Mouse (Mus musculus) cortical plate, adult 2 months (tissue): ENCODE measurements around the gene Ifi27. TPM values are rescaled to one million over a fixed set of nuclear protein-coding genes. Genes with fewer than 3 reads are reported as not detected.
"Not testable (repeated sequence)": the region's sequence is repeated elsewhere in the genome, so short reads cannot be mapped to it uniquely, and the experiment has no call there.

ENCODE experiments used
- H3K27ac ChIP-seq: fragments of 200-500 bp; 2 replicates; pipeline ENCODE4 v1.5.1; 2012; ENCODE audit warnings: low read length, control low read depth, inconsistent platforms; ENCODE audit not compliant: insufficient read depth
- H3K4me1 ChIP-seq: fragments of 200-500 bp; 2 replicates; pipeline ENCODE4 v1.6.1; 2011; ENCODE audit warnings: low read length; ENCODE audit not compliant: control insufficient read depth, insufficient read depth
- H3K4me3 ChIP-seq: fragments of 200-500 bp; 2 replicates; pipeline ENCODE4 v1.5.1; 2011; ENCODE audit warnings: mild to moderate bottlenecking, low read length, control low read depth; ENCODE audit not compliant: insufficient read depth
- CTCF ChIP-seq: fragments of 200-500 bp; IDR thresholded peaks from 2 replicates; pipeline ENCODE4 v1.5.1; 2011; ENCODE audit warnings: mild to moderate bottlenecking, control low read depth, low read length; ENCODE audit not compliant: insufficient read depth; ENCODE audit errors: extremely low read depth
- POLR2A ChIP-seq: fragments of 200-500 bp; IDR thresholded peaks from 2 replicates; pipeline ENCODE4 v1.6.1; 2011; ENCODE audit warnings: mild to moderate bottlenecking, low read length, control low read depth; ENCODE audit not compliant: insufficient read depth; ENCODE audit errors: extremely low read depth
- polyA plus RNA-seq: library from polyadenylated mRNA; depleted of rRNA; stranded (reverse); fragments of >200 nt; gene quantifications from 2 replicates; pipeline ENCODE4 v1.2.3, GENCODE M21; 2012

The Ifi27 gene
- polyA plus RNA-seq, 1 experiment = 110 TPM

DNA sequence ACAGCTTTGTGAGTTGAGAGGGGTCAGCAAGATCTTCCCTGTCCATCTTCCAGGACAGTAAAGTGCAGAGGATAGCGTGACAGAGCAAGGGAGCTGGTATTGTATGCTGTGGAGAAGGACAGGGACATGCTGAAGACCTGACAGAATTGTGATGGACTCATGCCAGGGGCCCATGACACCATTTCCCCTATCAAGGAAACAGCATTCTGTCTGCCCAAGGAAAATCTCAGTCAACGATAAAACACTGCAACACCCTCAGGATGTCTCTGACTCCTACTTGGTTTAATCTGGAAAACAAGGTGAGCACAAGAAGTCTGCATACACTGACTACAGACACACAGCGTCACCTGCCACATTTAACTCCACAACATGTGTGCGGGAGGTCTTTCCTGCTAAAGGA lies 26.3 kb upstream of the Ifi27 start, which contains the start of gene 9330161L09Rik:
TSS of gene 9330161L09Rik (minus strand) at position 101 of the 400 bp plus-strand sequence.
- H3K27ac ChIP-seq = no peak within 1 kb of the TSS
- no peak within 1 kb of the TSS for H3K4me3 ChIP-seq
- peaks cover 2% of the 10 kb centered on the region; the same call in 1 of the 2 replicates for H3K4me1 ChIP-seq
- no peak for TF ChIP-seq CTCF
- no peak for TF ChIP-seq POLR2A

DNA sequence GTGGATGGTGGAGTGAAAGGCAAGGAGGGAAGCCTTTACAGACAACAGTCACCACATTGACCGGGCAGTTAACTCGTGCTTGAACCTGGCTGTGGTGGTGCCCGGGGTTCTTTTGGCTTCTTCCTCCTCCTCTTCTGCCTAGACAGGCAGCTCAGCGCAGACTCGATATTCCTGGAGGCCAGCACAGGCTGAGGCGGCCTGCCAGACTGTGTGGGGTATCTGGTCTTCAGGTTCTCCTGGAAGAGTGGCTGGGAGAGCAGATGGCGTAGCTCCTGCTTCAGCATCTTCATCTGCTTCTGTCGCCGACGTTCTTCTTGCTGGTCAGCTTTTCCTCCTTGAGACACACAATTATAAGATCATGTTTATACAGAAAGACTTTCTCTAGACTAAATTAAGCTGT lies 25.9 kb upstream of the Ifi27 start:
- H3K27ac ChIP-seq = no peak overlapping the region
- H3K4me3 ChIP-seq = no peak overlapping the region
- H3K4me1 ChIP-seq = peaks cover 2% of the 10 kb centered on the region; the same call in 1 of the 2 replicates
- TF ChIP-seq POLR2A (no peak), CTCF (no peak)

DNA sequence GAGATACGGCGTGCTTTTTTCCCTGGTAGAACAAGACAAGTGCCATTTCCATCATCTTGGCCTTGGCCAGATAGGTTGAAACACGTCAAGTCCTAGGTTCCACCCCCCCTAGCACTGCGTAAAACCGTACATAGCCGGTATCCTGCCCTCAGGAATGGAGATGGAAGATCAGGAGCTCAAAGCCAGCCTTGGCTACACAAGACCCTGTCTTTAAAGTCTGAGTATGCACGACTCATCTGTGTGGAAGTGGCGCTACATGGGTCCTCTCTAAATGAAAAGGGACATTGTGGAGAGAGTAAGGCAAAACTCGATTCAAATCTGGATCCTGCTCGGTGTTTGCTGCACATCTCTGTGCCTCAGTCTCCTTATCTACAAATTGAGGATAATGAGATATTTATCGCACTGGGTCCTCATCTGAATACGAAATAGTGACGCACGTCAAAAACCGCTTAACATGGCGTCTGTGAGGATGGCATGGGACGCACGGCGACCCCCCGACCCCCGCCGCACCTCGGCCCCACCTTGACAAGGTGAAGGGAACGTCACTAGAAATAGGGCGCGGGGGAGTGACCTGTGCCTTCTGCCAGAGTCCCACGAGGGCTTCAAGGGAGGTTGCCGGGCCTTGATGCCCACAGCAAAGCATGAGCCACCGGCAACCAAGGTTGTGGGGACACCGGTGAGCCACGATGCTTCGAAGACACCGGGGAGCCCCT lies 8.8 kb upstream of the Ifi27 start:
- TF ChIP-seq CTCF (no peak), POLR2A (no peak)
- Histone ChIP-seq H3K4me1 (peaks cover 10% of the 10 kb centered on the region), H3K27ac (peak overlapping the region; percentile 43), H3K4me3 (peak overlapping the region; percentile 84)

DNA sequence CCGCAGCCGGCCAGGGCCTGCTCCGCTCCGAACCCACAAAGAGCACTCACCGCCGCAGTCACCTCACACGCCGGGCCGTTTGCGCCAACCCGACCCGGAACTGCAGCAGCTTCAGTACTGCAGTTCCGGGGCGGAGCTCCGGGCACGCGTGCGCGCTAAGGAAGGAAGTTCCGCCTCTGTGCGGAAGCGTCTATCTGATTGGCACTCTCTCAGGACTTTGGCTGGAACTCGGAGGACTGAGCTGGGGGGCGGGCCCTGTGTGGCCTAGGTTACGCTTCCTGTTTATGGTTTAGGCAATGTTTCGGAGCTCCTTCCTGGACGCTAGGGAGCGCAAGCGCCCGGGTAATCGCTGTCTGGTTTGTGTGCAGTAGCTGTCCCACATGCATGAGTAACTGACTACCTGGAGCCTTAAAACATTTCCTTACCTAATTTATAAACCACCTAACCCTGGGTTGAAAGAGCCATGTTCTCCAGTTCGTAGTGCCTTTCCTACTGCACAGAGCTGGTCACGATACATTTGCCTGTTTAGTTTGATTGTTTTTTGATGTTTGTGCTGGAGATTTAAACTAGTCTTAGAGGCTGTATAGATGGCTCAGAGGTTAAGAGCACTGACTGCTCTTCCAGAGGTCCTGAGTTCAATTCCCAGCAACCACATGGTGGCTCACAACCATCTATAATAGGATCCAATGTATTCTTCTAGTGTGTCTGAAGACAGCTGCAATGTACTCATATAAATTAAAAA lies 8.1 kb upstream of the Ifi27 start, which contains the start of gene Ddx24:
TSS of gene Ddx24 (minus strand) at position 102 of the 742 bp plus-strand sequence.
- H3K27ac ChIP-seq = peak within 1 kb of the TSS; percentile 43
- H3K4me1 ChIP-seq = peaks cover 10% of the 10 kb centered on the region
- TF ChIP-seq CTCF = peak; percentile 87
- TF ChIP-seq POLR2A = peak; percentile 76
- H3K4me3 ChIP-seq = peak within 1 kb of the TSS; percentile 84

DNA sequence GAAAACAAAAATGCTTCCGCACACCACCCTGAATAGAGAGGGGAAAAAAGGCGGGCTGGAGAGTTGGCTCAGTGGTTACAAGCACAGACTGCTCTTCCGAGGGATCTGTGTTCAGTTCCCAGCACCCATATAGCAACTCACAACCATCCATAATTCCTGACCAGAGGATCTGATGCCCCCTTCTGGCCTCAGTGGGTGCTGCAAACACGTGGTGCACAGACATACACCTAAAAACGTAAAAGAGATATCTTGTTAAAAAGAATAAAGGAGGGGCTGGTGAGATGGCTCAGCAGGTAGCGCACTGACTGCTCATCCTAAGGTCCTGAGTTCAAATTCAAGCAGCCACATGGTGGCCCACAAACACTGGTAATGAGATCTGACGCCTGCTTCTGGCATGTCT lies 7.3 kb upstream of the Ifi27 start:
- Histone ChIP-seq H3K4me3 (no peak overlapping the region), H3K4me1 (peaks cover 10% of the 10 kb centered on the region), H3K27ac (no peak overlapping the region)
- TF ChIP-seq POLR2A = no peak

DNA sequence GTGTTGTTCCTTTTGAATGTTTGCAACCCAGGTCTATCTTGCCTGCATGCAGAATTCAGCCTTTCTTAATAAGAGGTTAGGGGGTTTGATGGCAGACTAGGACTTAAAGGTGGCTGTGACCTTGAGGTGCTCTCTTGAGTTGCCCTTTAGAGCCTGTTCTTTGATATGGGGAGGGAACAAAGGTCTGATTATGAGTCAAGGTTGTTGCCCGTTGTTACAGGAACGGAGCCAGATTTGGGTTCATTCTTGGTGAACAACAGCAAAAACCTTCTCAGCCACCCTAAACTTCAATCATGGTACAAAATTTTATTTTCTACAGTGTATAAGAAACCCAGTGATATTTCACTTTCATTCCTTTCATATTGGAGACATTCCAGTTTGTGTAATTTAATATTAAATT lies 581 bp upstream of the Ifi27 start:
- TF ChIP-seq CTCF = no peak
- no peak for TF ChIP-seq POLR2A
- Histone ChIP-seq H3K4me1 (no peaks in the 10 kb centered on the region), H3K27ac (peak overlapping the region; percentile 68; the same call in 1 of the 2 replicates), H3K4me3 (no peak overlapping the region)

DNA sequence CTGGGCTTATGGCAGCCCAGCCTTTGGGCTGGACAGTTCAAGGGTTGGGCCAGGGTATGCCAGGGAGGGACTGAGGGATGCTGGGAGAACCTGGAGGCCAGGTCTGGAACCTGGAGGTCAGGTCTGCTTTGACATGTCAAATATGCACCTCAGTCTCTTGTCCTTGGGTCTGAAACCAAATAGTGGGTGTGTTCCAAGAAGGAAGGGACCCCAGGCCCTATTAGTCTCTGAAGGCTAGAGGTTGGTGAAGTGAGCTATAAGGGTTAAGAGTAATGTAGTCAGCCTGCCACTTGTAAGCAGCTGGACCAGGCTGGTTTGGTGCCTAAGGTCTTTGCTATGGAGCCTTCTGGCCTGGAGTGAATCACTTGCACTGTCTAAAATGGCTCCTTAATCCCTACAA lies 850 bp downstream of the Ifi27 start:
- TF ChIP-seq POLR2A (no peak), CTCF (no peak)
- H3K4me3 ChIP-seq = peak overlapping the region; percentile 29; the same call in 1 of the 2 replicates
- no peaks in the 10 kb centered on the region for H3K4me1 ChIP-seq
- no peak overlapping the region for H3K27ac ChIP-seq

DNA sequence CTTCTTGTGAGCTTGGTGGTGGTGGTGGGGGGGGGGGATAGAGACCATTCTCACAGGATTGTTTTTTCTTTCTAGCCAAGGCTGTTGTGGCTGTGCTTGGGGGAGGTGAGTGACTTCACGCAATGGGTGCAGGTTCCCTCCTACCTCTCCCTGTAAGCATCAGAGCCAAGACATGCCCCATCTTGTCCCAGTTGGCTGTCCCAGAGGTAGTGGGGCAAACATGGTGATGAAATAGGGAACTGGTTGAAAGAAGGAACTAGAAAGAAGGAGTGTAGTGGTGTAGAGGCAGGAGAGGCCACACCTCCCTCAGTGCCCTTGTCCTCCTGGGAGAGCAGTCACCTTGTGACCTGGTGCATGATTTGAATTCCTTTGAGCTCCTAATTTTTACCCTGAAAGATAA lies 3.6 kb downstream of the Ifi27 start:
- TF ChIP-seq POLR2A (no peak), CTCF (no peak)
- Histone ChIP-seq H3K4me1 (no peaks in the 10 kb centered on the region), H3K4me3 (no peak overlapping the region), H3K27ac (no peak overlapping the region)

DNA sequence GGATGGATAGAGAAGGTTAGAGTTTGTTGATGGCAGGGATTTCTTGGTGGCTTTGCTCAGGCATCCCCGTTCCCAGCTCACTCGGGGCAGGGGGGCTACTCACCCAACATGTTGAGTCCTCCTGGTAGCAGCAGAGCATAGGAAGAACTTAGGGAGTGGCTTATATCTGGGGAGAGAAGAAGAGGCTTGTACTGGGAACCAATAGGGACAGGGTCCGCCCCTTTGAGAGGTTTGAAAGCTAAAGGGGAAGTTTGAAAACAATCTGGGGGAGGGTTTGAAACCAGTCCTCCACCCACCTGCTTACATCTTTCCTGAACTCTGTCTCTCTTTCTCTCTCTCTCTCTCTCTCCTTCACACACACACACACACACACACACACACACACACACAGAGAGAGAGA lies 9.5 kb downstream of the Ifi27 start, which contains the start of gene Ifi27l2a:
TSS of gene Ifi27l2a (minus strand) at position 157 of the 400 bp plus-strand sequence.
- H3K4me1 ChIP-seq = no peaks in the 10 kb centered on the region
- TF ChIP-seq POLR2A (no peak), CTCF (no peak)
- H3K27ac ChIP-seq = no peak within 1 kb of the TSS
- H3K4me3 ChIP-seq = no peak within 1 kb of the TSS

DNA sequence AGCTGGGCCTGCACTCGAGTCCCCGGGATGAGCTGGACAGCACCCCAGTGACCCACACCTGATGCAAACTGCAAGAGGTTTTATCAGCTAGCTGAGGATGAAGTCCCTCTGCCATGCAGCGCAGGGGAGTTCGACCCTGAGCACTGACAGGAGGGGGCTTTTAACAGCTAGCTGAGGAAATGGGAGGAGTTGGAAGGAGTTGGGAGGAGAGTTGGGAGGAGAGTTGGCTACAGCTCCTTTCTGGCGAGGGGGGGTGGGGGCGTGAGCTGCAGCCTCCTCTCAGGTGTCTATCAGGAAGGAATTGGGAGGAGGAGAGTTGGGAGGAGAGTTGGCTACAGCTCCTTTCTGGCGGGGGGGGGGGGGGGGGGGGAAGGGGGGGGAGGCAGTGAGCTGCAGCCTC lies 10.2 kb downstream of the Ifi27 start:
- not testable (repeated sequence) for H3K27ac ChIP-seq, H3K4me1 ChIP-seq, H3K4me3 ChIP-seq
